Comparison of ENCODE assay signal across 17 mouse cellular contexts in genomic region chr13:107620887-107621286, GRCm38 (mm10).
"Had no signal": no experiment of that assay in that cellular context is flagged by ENCODE, and none has a peak within 500 bp of the region (broad histone marks: within the 10 kb centered on the region; RNA-seq: fewer than 3 reads in every experiment).

No protein-coding gene starts in this region.

- H3K9me3 ChIP-seq: liver, embryonic 13.5 days; liver, embryonic 15.5 days; lung, embryonic 15.5 days; midbrain, embryonic 12.5 days; stomach, embryonic 15.5 days had no signal

- H3K27ac ChIP-seq: liver, embryonic 13.5 days; liver, embryonic 15.5 days; lung, embryonic 15.5 days; macrophage; midbrain, embryonic 12.5 days; neural tube, embryonic 12.5 days; stomach, embryonic 15.5 days; stomach, postnatal 0 days had no signal

- H3K4me1 ChIP-seq: stomach, embryonic 15.5 days had no signal

- DNase-seq: liver, embryonic 13.5 days; liver, postnatal 0 days; lung, adult 2 months; lung, postnatal 14 days; lung, postnatal 36 days; midbrain, embryonic 14.5 days; right cerebral cortex, postnatal 14 days; thymus, postnatal 14 days; thymus, postnatal 36 days had no signal

- H3K4me3 ChIP-seq: liver, embryonic 13.5 days; liver, embryonic 15.5 days; lung, embryonic 15.5 days; midbrain, embryonic 12.5 days; neural tube, embryonic 12.5 days; stomach, embryonic 15.5 days had no signal

- H3K36me3 ChIP-seq: liver, embryonic 13.5 days; liver, embryonic 15.5 days; lung, embryonic 15.5 days; midbrain, embryonic 12.5 days; neural tube, embryonic 12.5 days; stomach, embryonic 15.5 days had no signal

- ATAC-seq: liver, postnatal 0 days; lung, postnatal 0 days had no signal

- H3K9ac ChIP-seq: liver, embryonic 13.5 days; liver, embryonic 15.5 days; liver, postnatal 0 days; lung, embryonic 15.5 days; midbrain, embryonic 12.5 days; neural tube, embryonic 12.5 days; stomach, embryonic 15.5 days had no signal

- H3K4me2 ChIP-seq: liver, embryonic 13.5 days; liver, embryonic 15.5 days; lung, embryonic 15.5 days; midbrain, embryonic 12.5 days; neural tube, embryonic 12.5 days; stomach, embryonic 15.5 days had no signal

- H3K27me3 ChIP-seq: liver, embryonic 13.5 days; liver, embryonic 15.5 days; lung, embryonic 15.5 days; neural tube, embryonic 12.5 days; stomach, embryonic 15.5 days had no signal
